Mouse (Mus musculus): Measurements from ENCODE around the gene Ebi3. TPM values are rescaled to one million over a fixed set of nuclear protein-coding genes. Genes with fewer than 3 reads are reported as not detected.

The Ebi3 gene
- not detected for polyA plus RNA-seq (2014; fragmentation: Illumina TruSeq; extraction: RNeasy Lipid Tissue Mini Kit (QIAGEN cat#74804); ENCODE audit: low read depth, low replicate concordance)

DNA sequence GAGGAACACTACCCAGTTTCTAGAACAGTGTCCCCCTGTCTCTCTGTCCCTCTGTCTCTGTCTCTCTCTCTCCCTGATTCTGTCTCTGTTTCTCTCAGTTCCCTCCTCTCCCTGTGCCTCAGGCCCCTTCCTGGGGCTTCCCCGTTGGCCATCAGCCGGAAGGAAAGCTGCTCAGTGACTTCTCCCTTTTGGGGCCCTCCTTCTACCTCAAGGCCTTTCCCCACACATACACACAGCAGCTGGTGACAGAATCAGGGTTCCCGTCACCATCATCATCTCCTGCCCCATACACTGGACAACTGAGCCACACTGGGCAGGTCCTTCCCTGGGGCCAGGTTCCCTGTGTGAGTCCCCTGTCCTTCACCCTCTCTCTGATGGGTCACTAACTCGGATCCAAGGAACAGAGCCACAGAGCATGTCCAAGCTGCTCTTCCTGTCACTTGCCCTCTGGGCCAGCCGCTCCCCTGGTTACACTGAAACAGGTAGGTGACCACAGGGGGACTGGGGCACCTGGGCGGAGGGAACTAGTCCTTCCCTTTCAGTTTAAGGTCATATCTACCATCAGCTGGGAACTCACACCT, at the start of gene Ebi3:
Gene Ebi3 (plus strand): TSS at position 194 of the 581 bp plus-strand sequence.

GRCm38 (mm10) chr17:55949400-55949799, 3.0 kb upstream of the Ebi3 start, which contains the start of gene Zfp119b:
TSS of gene Zfp119b (minus strand) at chr17:55949500.

DNA sequence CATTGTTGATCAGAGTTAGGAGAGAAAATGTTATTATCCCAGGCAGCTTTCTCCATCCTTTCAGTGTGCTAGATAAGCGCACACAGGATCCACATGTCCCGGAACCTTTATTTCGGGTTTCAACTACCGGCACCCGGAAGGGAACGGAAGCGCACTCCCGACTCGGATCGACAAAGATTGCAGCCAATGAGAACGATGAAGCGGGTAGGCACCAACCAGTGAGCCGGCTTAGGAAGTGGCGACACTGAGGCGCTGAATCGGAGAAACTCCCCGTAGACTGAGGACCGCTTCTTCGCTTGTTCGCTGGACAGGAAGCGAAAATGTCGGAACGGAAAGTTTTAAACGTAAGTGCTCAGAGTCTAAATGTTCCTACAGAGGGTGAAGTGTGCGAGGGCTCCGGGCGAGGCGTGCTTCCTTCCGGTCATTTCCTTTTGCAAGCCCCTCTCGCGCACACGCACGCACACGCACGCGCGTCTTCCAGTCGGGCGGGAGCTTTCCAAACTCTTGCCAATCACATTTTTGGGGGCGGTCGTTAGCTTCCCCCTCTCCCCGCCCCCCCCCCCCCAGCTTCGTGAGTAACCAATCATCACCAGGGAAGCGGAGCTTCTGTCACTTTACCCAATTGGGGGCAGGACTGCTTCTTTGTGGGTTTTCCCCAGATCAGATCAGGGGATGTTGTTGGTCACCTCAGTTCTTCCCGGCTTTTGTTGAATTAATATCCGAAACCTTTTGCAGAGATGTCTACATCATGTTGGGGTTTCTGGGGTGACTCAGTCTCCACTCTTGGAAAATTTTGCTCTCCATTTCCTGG, 6.7 kb downstream of the Ebi3 start, which contains the start of gene Yju2:
Gene Yju2 (plus strand): TSS at position 182 of the 811 bp plus-strand sequence.

GRCm38 (mm10) chr17:55969966-55970891, 17.8 kb downstream of the Ebi3 start, which contains the start of gene Shd:
TSS of gene Shd (plus strand) at chr17:55970467.

DNA sequence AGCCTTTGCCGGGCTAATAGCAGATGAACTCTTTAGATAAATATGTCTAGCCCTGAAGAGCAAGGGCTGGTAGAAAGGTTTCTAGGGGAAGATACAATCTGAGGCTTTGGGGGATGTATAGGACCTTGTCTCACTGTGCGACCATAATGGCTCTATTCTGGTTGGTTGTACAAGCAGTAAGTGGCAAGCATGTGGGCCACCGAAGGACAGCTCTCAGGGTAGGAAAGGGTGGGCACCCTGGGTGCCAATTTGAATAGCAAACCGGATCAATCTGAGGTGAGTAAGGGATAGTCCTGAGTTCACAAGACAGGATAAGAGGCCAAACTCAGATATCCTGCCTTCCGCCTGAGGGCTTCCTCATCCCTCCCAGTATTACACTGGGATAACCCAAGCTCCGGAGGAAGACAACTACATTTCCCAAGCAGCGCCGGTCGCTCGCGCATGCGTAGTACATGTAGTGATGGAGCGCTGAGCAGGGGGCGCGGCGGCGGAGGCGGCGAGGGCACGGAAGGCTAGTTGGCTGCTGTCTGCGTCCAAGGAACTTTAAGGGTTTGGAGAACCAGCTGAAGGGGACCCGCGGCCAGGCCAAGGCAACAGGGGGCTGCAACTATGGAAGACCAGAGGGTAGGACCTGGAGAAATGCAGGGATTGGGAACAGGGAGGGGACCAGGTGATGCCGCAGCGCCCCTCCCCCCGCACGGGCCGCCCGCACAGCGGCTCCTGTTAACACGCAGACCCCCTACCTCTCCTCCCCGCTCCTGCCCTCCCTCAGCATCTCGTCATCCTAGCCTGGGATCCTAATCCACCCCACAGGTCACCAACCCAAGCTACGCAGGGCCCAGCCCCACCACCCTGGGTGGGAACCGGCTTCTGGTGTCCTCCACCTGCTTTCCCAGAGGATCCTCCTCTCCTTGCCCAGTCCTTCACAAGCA, 33.9 kb downstream of the Ebi3 start, which contains the start of gene Fsd1:
Gene Fsd1 (plus strand): TSS at position 480 of the 932 bp plus-strand sequence.

DNA sequence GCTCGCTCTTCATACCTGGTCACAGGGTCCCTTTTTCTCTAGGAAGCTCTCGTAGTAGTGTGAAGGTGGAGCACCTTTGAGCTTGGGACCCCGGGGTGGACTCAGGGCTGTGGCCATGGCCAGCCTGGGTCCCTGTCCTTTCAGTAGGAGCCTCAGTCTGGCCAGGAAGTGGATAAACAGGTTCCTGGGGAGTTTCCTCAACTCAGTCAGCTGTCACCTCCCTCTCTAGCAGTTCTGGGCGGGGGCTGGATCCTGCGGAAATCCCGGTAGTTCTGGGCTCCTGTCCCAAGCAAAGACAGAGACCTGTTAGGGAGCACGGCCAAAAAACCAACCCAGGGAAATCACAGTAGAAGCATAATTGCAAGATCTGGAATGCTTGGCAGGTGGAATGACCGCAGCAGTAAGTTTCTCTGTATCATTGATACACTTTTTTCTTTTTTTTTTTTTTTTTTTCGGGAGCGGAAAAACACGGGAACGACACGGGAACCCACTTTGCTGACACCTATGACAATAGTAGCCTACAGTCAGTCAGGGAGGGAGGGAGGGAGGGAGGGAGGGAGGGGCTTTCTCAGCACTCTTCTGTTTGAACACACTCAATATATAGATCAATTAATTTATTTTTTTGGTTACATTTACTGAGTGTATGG, 53.1 kb downstream of the Ebi3 start, which contains the start of the genes Stap2 and Mpnd:
Gene Stap2 (minus strand): TSS at position 170 of the 647 bp plus-strand sequence.
Gene Mpnd (plus strand): TSS at position 297 of the 647 bp plus-strand sequence.

Other genes starting within 250 kb of the Ebi3 start
- gene Pot1b, start 240.0 kb upstream of the Ebi3 start, polyA plus RNA-seq (2014; fragmentation: Illumina TruSeq; extraction: RNeasy Lipid Tissue Mini Kit (QIAGEN cat#74804); ENCODE audit: low read depth, low replicate concordance) = 19.8 TPM
- 1.4 TPM for gene Adgre4, start 202.7 kb upstream of the Ebi3 start, polyA plus RNA-seq (2014; fragmentation: Illumina TruSeq; extraction: RNeasy Lipid Tissue Mini Kit (QIAGEN cat#74804); ENCODE audit: low read depth, low replicate concordance)
- gene Zfp119a, start 73.7 kb upstream of the Ebi3 start, polyA plus RNA-seq (2014; fragmentation: Illumina TruSeq; extraction: RNeasy Lipid Tissue Mini Kit (QIAGEN cat#74804); ENCODE audit: low read depth, low replicate concordance) = 18.8 TPM
- 30.8 TPM for gene Zfp959, start 60.5 kb upstream of the Ebi3 start, polyA plus RNA-seq (2014; fragmentation: Illumina TruSeq; extraction: RNeasy Lipid Tissue Mini Kit (QIAGEN cat#74804); ENCODE audit: low read depth, low replicate concordance)
- gene Zfp119b, start 3.1 kb upstream of the Ebi3 start, polyA plus RNA-seq (2014; fragmentation: Illumina TruSeq; extraction: RNeasy Lipid Tissue Mini Kit (QIAGEN cat#74804); ENCODE audit: low read depth, low replicate concordance) = 19.0 TPM
- 0.70 TPM for gene Yju2, start 6.5 kb downstream of the Ebi3 start, polyA plus RNA-seq (2014; fragmentation: Illumina TruSeq; extraction: RNeasy Lipid Tissue Mini Kit (QIAGEN cat#74804); ENCODE audit: low read depth, low replicate concordance)
- gene Shd, start 17.8 kb downstream of the Ebi3 start, polyA plus RNA-seq (2014; fragmentation: Illumina TruSeq; extraction: RNeasy Lipid Tissue Mini Kit (QIAGEN cat#74804); ENCODE audit: low read depth, low replicate concordance) = not detected
- gene Fsd1, start 33.9 kb downstream of the Ebi3 start, polyA plus RNA-seq (2014; fragmentation: Illumina TruSeq; extraction: RNeasy Lipid Tissue Mini Kit (QIAGEN cat#74804); ENCODE audit: low read depth, low replicate concordance) = not detected
- gene Stap2, start 52.9 kb downstream of the Ebi3 start, polyA plus RNA-seq (2014; fragmentation: Illumina TruSeq; extraction: RNeasy Lipid Tissue Mini Kit (QIAGEN cat#74804); ENCODE audit: low read depth, low replicate concordance) = 0.41 TPM
- 0.70 TPM for gene Mpnd, start 53.1 kb downstream of the Ebi3 start, polyA plus RNA-seq (2014; fragmentation: Illumina TruSeq; extraction: RNeasy Lipid Tissue Mini Kit (QIAGEN cat#74804); ENCODE audit: low read depth, low replicate concordance)
- gene Sh3gl1, start 84.0 kb downstream of the Ebi3 start, polyA plus RNA-seq (2014; fragmentation: Illumina TruSeq; extraction: RNeasy Lipid Tissue Mini Kit (QIAGEN cat#74804); ENCODE audit: low read depth, low replicate concordance) = 0.82 TPM
- gene Chaf1a, start 87.8 kb downstream of the Ebi3 start, polyA plus RNA-seq (2014; fragmentation: Illumina TruSeq; extraction: RNeasy Lipid Tissue Mini Kit (QIAGEN cat#74804); ENCODE audit: low read depth, low replicate concordance) = 0.76 TPM
- 15.9 TPM for gene Ubxn6, start 122.4 kb downstream of the Ebi3 start, polyA plus RNA-seq (2014; fragmentation: Illumina TruSeq; extraction: RNeasy Lipid Tissue Mini Kit (QIAGEN cat#74804); ENCODE audit: low read depth, low replicate concordance)
- gene Hdgfl2, start 127.0 kb downstream of the Ebi3 start, polyA plus RNA-seq (2014; fragmentation: Illumina TruSeq; extraction: RNeasy Lipid Tissue Mini Kit (QIAGEN cat#74804); ENCODE audit: low read depth, low replicate concordance) = 3.9 TPM
- gene Plin4, start 157.2 kb downstream of the Ebi3 start, polyA plus RNA-seq (2014; fragmentation: Illumina TruSeq; extraction: RNeasy Lipid Tissue Mini Kit (QIAGEN cat#74804); ENCODE audit: low read depth, low replicate concordance) = 6.4 TPM
- 6.5 TPM for gene Plin5, start 165.0 kb downstream of the Ebi3 start, polyA plus RNA-seq (2014; fragmentation: Illumina TruSeq; extraction: RNeasy Lipid Tissue Mini Kit (QIAGEN cat#74804); ENCODE audit: low read depth, low replicate concordance)
- gene Lrg1, start 169.4 kb downstream of the Ebi3 start, polyA plus RNA-seq (2014; fragmentation: Illumina TruSeq; extraction: RNeasy Lipid Tissue Mini Kit (QIAGEN cat#74804); ENCODE audit: low read depth, low replicate concordance) = not detected
- not detected for gene Sema6b, start 187.7 kb downstream of the Ebi3 start, polyA plus RNA-seq (2014; fragmentation: Illumina TruSeq; extraction: RNeasy Lipid Tissue Mini Kit (QIAGEN cat#74804); ENCODE audit: low read depth, low replicate concordance)
- gene Tnfaip8l1, start 209.8 kb downstream of the Ebi3 start, polyA plus RNA-seq (2014; fragmentation: Illumina TruSeq; extraction: RNeasy Lipid Tissue Mini Kit (QIAGEN cat#74804); ENCODE audit: low read depth, low replicate concordance) = 1.6 TPM
- 13.2 TPM for gene Mydgf, start 231.3 kb downstream of the Ebi3 start, polyA plus RNA-seq (2014; fragmentation: Illumina TruSeq; extraction: RNeasy Lipid Tissue Mini Kit (QIAGEN cat#74804); ENCODE audit: low read depth, low replicate concordance)

Data from adrenal gland, adult 10 weeks (tissue).